In the genomic region with DNA sequence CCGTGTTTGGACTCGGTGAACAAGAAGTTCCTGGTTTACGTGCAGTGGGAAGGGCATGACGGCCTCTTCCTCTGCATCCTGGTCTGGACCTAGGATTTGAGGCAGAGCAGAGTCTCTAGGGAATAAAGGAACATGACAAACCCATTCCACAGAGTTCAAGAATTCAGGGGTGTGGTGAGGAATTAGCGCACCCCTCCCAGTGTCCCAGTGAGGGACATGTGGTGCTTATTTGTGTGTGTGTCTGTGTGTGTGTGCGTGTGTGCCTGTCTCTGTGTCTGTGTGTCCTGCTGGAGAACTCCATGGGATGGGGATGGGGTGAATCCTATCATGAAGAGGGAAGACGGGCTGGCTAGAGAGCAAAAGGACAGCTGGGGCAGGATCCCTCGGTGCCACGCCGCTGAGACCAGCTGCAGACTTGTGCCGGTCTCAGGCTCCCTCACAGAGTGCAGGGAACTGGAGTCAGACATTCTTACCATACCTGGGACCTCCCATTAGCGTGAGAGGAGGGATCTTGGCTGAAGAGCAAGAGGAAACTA, we compare ENCODE assay signal across 15 mouse cellular contexts. TPM values are rescaled to one million over a fixed set of nuclear protein-coding genes. Genes with fewer than 3 reads are reported as not detected.
A peak's percentile ranks its signal among the peaks of the same experiment; 100 is the strongest.
DNase-seq lines count a peak whose midpoint lies in the region; ATAC-seq and TF ChIP-seq lines count a peak whose summit lies in the region.
"Had no signal": no experiment of that assay in that cellular context is flagged by ENCODE, and none has a peak within 500 bp of the region (broad histone marks: within the 10 kb centered on the region; RNA-seq: fewer than 3 reads in every experiment).

No protein-coding gene starts in this region.

- H3K27ac ChIP-seq in MEL (ENCODE audit: control insufficient read depth, low read depth, low read length) = no peak overlapping the region
- H3K27ac ChIP-seq in heart, embryonic 10.5 days = peak overlapping the region; percentile 60; the same call in 1 of the 2 replicates
- no peak overlapping the region for H3K27ac ChIP-seq in liver, postnatal 0 days (ENCODE audit: low read depth)
- no peak overlapping the region for H3K27ac ChIP-seq in hindbrain, embryonic 13.5 days
- H3K27ac ChIP-seq: hindbrain, embryonic 15.5 days; midbrain, embryonic 10.5 days had no signal

- DNase-seq in heart, adult 8-10 months (ENCODE audit: low spot score) = peak; percentile 62
- DNase-seq in heart, postnatal 4 days = no peak
- no peak for DNase-seq in MEL (ENCODE audit: low read depth, low spot score)
- no peak for DNase-seq in heart, embryonic 10.5 days (ENCODE audit: low spot score)
- DNase-seq in liver, postnatal 0 days = no peak
- DNase-seq: cerebellum, adult 9-10 months; lung, embryonic 14.5 days; spleen, adult 18-20 months had no signal

- H3K4me2 ChIP-seq in liver, postnatal 0 days (ENCODE audit: low read depth, low read length) = no peak overlapping the region
- no peak overlapping the region for H3K4me2 ChIP-seq in hindbrain, embryonic 13.5 days
- H3K4me2 ChIP-seq: hindbrain, embryonic 15.5 days; lung, embryonic 14.5 days had no signal

- TF ChIP-seq POLR2A in MEL (IDR thresholded peaks at IDR 0.05; ENCODE audit: control insufficient read depth in 1 of 2, insufficient read depth in 1 of 2, low read depth in 1 of 2, low read length in 2 of 2, poor library complexity in 1 of 2) = no peak

- no peaks in the 10 kb centered on the region for H3K9me3 ChIP-seq in MEL (replicated peaks; ENCODE audit: insufficient read depth, low read length)
- H3K9me3 ChIP-seq in heart, embryonic 10.5 days = no peaks in the 10 kb centered on the region
- no peaks in the 10 kb centered on the region for H3K9me3 ChIP-seq in liver, postnatal 0 days (ENCODE audit: low read length)
- H3K9me3 ChIP-seq in hindbrain, embryonic 13.5 days = no peaks in the 10 kb centered on the region
- H3K9me3 ChIP-seq: hindbrain, embryonic 15.5 days; midbrain, embryonic 10.5 days had no signal

- no peak overlapping the region for H3K4me3 ChIP-seq in MEL (ENCODE audit: control insufficient read depth in 1 of 2, insufficient read depth in 1 of 2, low read depth in 2 of 2, low read length in 2 of 2)
- no peak overlapping the region for H3K4me3 ChIP-seq in heart, embryonic 10.5 days
- no peak overlapping the region for H3K4me3 ChIP-seq in liver, postnatal 0 days (ENCODE audit: low read depth, low read length)
- H3K4me3 ChIP-seq in hindbrain, embryonic 13.5 days = no peak overlapping the region
- H3K4me3 ChIP-seq: hindbrain, embryonic 15.5 days; midbrain, embryonic 10.5 days had no signal

- H3K9ac ChIP-seq in MEL (ENCODE audit: control insufficient read depth, low read depth, low read length, poor library complexity, severe bottlenecking) = no peak overlapping the region
- H3K9ac ChIP-seq in liver, postnatal 0 days (replicated peaks) = no peak overlapping the region
- no peak overlapping the region for H3K9ac ChIP-seq in hindbrain, embryonic 13.5 days
- H3K9ac ChIP-seq: hindbrain, embryonic 15.5 days; lung, embryonic 14.5 days had no signal

- peak; percentile 14; the same call in 1 of the 2 replicates for ATAC-seq in liver, postnatal 0 days
- no peak for ATAC-seq in CD4-positive, CD25-positive, alpha-beta regulatory T cell, adult 4 months
- no peak for ATAC-seq in hindbrain, embryonic 13.5 days (ENCODE audit: low FRiP score)
- ATAC-seq: activated CD4-positive, CD25-positive, alpha-beta regulatory T cell, adult 4 months had no signal

- TF ChIP-seq RAD21 in MEL (IDR thresholded peaks at IDR 0.05; ENCODE audit: low read depth, low read length) = no peak

- no peaks in the 10 kb centered on the region for H3K4me1 ChIP-seq in MEL (ENCODE audit: control insufficient read depth in 1 of 2, insufficient read depth in 2 of 2, low read length in 2 of 2)
- H3K4me1 ChIP-seq in heart, embryonic 10.5 days = peaks cover 32% of the 10 kb centered on the region
- H3K4me1 ChIP-seq in liver, postnatal 0 days (ENCODE audit: insufficient read depth) = no peaks in the 10 kb centered on the region; the same call in 1 of the 2 replicates
- 0 out of 2 replicates have a peak, but pooled peaks cover 2% of the 10 kb centered on the region for H3K4me1 ChIP-seq in hindbrain, embryonic 13.5 days (replicated peaks)

- no peak for TF ChIP-seq CTCF in MEL (IDR thresholded peaks at IDR 0.05 in 2 of 3, conservative IDR thresholded peaks at IDR 0.05 in 1 of 3; ENCODE audit: control insufficient read depth in 1 of 3, insufficient read depth in 1 of 3, low read depth in 2 of 3, low read length in 3 of 3, poor library complexity in 1 of 3, severe bottlenecking in 1 of 3)
- TF ChIP-seq CTCF in liver, postnatal 0 days (IDR thresholded peaks at IDR 0.05; ENCODE audit: low read depth) = no peak

- H3K79me2 ChIP-seq in MEL (ENCODE audit: control insufficient read depth, insufficient read depth, low read length, poor library complexity) = no peaks in the 10 kb centered on the region

- WGBS in heart, embryonic 10.5 days = 49% methylated on average over 12 of the region's 12 CpGs
- WGBS in liver, postnatal 0 days (ENCODE audit: insufficient replicate concordance) = 69% methylated on average over 12 of the region's 12 CpGs
- 70% methylated on average over 12 of the region's 12 CpGs for WGBS in hindbrain, embryonic 13.5 days

- H3K36me3 ChIP-seq in MEL (ENCODE audit: control insufficient read depth in 1 of 2, insufficient read depth in 2 of 2, low read length in 2 of 2) = peaks cover 0 to 4% of the 10 kb centered on the region in 2 experiments; a peak in 1 of 4 replicates
- peaks cover 11% of the 10 kb centered on the region; the same call in 1 of the 2 replicates for H3K36me3 ChIP-seq in heart, embryonic 10.5 days
- H3K36me3 ChIP-seq in liver, postnatal 0 days (replicated peaks; ENCODE audit: insufficient read depth, low read length) = peaks cover 43% of the 10 kb centered on the region
- no peaks in the 10 kb centered on the region for H3K36me3 ChIP-seq in hindbrain, embryonic 13.5 days
- H3K36me3 ChIP-seq: hindbrain, embryonic 15.5 days; midbrain, embryonic 10.5 days had no signal

- TF ChIP-seq EP300 in MEL (IDR thresholded peaks at IDR 0.05; ENCODE audit: low read depth in 1 of 2, low read length in 2 of 2) = no peak
- TF ChIP-seq EP300 in liver, postnatal 0 days (IDR thresholded peaks at IDR 0.05; ENCODE audit: low read depth) = no peak

- no peaks in the 10 kb centered on the region for H3K27me3 ChIP-seq in MEL (ENCODE audit: control insufficient read depth in 1 of 2, insufficient read depth in 2 of 2, low read length in 2 of 2)
- peaks cover 67% of the 10 kb centered on the region for H3K27me3 ChIP-seq in heart, embryonic 10.5 days (ENCODE audit: insufficient read depth, poor library complexity, severe bottlenecking)
- 0 out of 2 replicates have a peak, but pooled peaks cover 3% of the 10 kb centered on the region for H3K27me3 ChIP-seq in liver, postnatal 0 days (ENCODE audit: insufficient read depth, low read length)
- peaks cover 81% of the 10 kb centered on the region for H3K27me3 ChIP-seq in hindbrain, embryonic 13.5 days

TF ChIP-seq in MEL, 35 proteins besides CTCF, POLR2A, EP300 and RAD21 (continues in another document):
- TF ChIP-seq ZMIZ1 (IDR thresholded peaks at IDR 0.05; ENCODE audit: low read depth, low read length) = 0 out of 2 replicates have a peak, but pooled peaks have one; percentile 22

RNA-seq across cellular contexts. Expression of a gene that starts 13.1 kb away (rescaled TPM):
- 10 to 100 TPM; 25.2 to 49.3 (median 41.6) TPM for total RNA-seq in heart, adult 8-10 months (2022)
- 10 to 100 TPM; 19.1 to 23.3 TPM for total RNA-seq in heart, postnatal 4 days (2021)
- 62.5 and 77.2 TPM in 2 replicates for total RNA-seq in MEL (2012; rRNA removed)
- 10 to 100 TPM; 51.4 to 66.8 TPM for polyA plus RNA-seq in MEL (2012; ENCODE audit: insufficient read depth in 1 of 2, insufficient read length in 2 of 2, low read depth in 1 of 2, low replicate concordance in 2 of 2, missing spikeins in 1 of 2)
- 12.1 and 12.8 TPM in 2 replicates for polyA plus RNA-seq in heart, embryonic 10.5 days (2016; fragmentation: Nextera tagmentation; extraction: Ambion mirVana)
- 72.0 and 79.5 TPM in 2 replicates for polyA plus RNA-seq in liver, postnatal 0 days (2015; fragmentation: Nextera tagmentation; extraction: Ambion mirVana)
- not detected for polyA plus RNA-seq in CD4-positive, CD25-positive, alpha-beta regulatory T cell, adult 4 months (2017; shearing (Covaris generic))
- 1.6 and 1.8 TPM in 2 replicates for polyA plus RNA-seq in hindbrain, embryonic 13.5 days (2015; fragmentation: Nextera tagmentation; extraction: Ambion mirVana)
- polyA plus RNA-seq: activated CD4-positive, CD25-positive, alpha-beta regulatory T cell, adult 4 months had no signal

RNA-seq across cellular contexts. Expression of a gene that starts 30.2 kb away (rescaled TPM):
- total RNA-seq in heart, adult 8-10 months (2022) = under 1 TPM in 2 of 4 experiments, not detected in 2; 0.22 to 0.35 TPM
- total RNA-seq in heart, postnatal 4 days (2021) = 1 to 10 TPM in 1 of 2 experiments, under 1 TPM in 1; 0.88 to 1.6 TPM
- not detected in 2 replicates for total RNA-seq in MEL (2012; rRNA removed)
- polyA plus RNA-seq in MEL (2012; ENCODE audit: insufficient read depth in 1 of 2, insufficient read length in 2 of 2, low read depth in 1 of 2, low replicate concordance in 2 of 2, missing spikeins in 1 of 2) = not detected
- polyA plus RNA-seq in heart, embryonic 10.5 days (2016; fragmentation: Nextera tagmentation; extraction: Ambion mirVana) = 4.6 and 15.2 TPM in 2 replicates
- 0.49 and 0.54 TPM in 2 replicates for polyA plus RNA-seq in liver, postnatal 0 days (2015; fragmentation: Nextera tagmentation; extraction: Ambion mirVana)
- polyA plus RNA-seq in CD4-positive, CD25-positive, alpha-beta regulatory T cell, adult 4 months (2017; shearing (Covaris generic)) = not detected
- 1.7 and 2.0 TPM in 2 replicates for polyA plus RNA-seq in hindbrain, embryonic 13.5 days (2015; fragmentation: Nextera tagmentation; extraction: Ambion mirVana)
- polyA plus RNA-seq: activated CD4-positive, CD25-positive, alpha-beta regulatory T cell, adult 4 months had no signal

RNA-seq across cellular contexts. Expression of a gene that starts 38.6 kb away (rescaled TPM):
- total RNA-seq in heart, adult 8-10 months (2022) = 1 to 10 TPM; 2.1 to 3.6 (median 3.0) TPM
- total RNA-seq in heart, postnatal 4 days (2021) = 1 to 10 TPM; 7.3 to 8.7 TPM
- total RNA-seq in MEL (2012; rRNA removed) = 0.04 TPM in 1 of 2 replicates, not detected in the other
- under 1 TPM in 1 of 2 experiments, not detected in 1; 0.17 TPM for polyA plus RNA-seq in MEL (2012; ENCODE audit: insufficient read depth in 1 of 2, insufficient read length in 2 of 2, low read depth in 1 of 2, low replicate concordance in 2 of 2, missing spikeins in 1 of 2)
- 14.5 and 14.6 TPM in 2 replicates for polyA plus RNA-seq in heart, embryonic 10.5 days (2016; fragmentation: Nextera tagmentation; extraction: Ambion mirVana)
- polyA plus RNA-seq in liver, postnatal 0 days (2015; fragmentation: Nextera tagmentation; extraction: Ambion mirVana) = 13.7 TPM in 2 replicates
- not detected for polyA plus RNA-seq in CD4-positive, CD25-positive, alpha-beta regulatory T cell, adult 4 months (2017; shearing (Covaris generic))
- 2.0 and 2.1 TPM in 2 replicates for polyA plus RNA-seq in hindbrain, embryonic 13.5 days (2015; fragmentation: Nextera tagmentation; extraction: Ambion mirVana)
- polyA plus RNA-seq: activated CD4-positive, CD25-positive, alpha-beta regulatory T cell, adult 4 months had no signal

RNA-seq across cellular contexts. Expression of a gene that starts 48.8 kb away (rescaled TPM):
- not detected for total RNA-seq in heart, adult 8-10 months (2022)
- not detected for total RNA-seq in heart, postnatal 4 days (2021)
- not detected in 2 replicates for total RNA-seq in MEL (2012; rRNA removed)
- not detected for polyA plus RNA-seq in MEL (2012; ENCODE audit: insufficient read depth in 1 of 2, insufficient read length in 2 of 2, low read depth in 1 of 2, low replicate concordance in 2 of 2, missing spikeins in 1 of 2)
- 0.21 and 0.30 TPM in 2 replicates for polyA plus RNA-seq in heart, embryonic 10.5 days (2016; fragmentation: Nextera tagmentation; extraction: Ambion mirVana)
- polyA plus RNA-seq in liver, postnatal 0 days (2015; fragmentation: Nextera tagmentation; extraction: Ambion mirVana) = 0.22 TPM in 2 replicates
- polyA plus RNA-seq in CD4-positive, CD25-positive, alpha-beta regulatory T cell, adult 4 months (2017; shearing (Covaris generic)) = not detected
- 0.26 and 0.52 TPM in 2 replicates for polyA plus RNA-seq in hindbrain, embryonic 13.5 days (2015; fragmentation: Nextera tagmentation; extraction: Ambion mirVana)
- total RNA-seq: gastrocnemius, postnatal 36 days had no signal
- polyA plus RNA-seq: activated CD4-positive, CD25-positive, alpha-beta regulatory T cell, adult 4 months; forebrain, embryonic 11.5 days; midbrain, embryonic 10.5 days had no signal
